Mouse (Mus musculus): ENCODE data around the gene Gal3st4. TPM values are rescaled to one million over a fixed set of nuclear protein-coding genes. Genes with fewer than 3 reads are reported as not detected.

The Gal3st4 gene
- under 1 TPM; 0.36 to 0.47 TPM for total RNA-seq (2021)

- intact Hi-C loops (cut with DNase I): no loop called here
- peak; percentile 50 to 66 for DNase-seq
Measured at GRCm38 (mm10) chr5:138272409-138272923, at the start of gene Gal3st4. TSS of gene Gal3st4 (minus strand) at chr5:138272840.

DNA sequence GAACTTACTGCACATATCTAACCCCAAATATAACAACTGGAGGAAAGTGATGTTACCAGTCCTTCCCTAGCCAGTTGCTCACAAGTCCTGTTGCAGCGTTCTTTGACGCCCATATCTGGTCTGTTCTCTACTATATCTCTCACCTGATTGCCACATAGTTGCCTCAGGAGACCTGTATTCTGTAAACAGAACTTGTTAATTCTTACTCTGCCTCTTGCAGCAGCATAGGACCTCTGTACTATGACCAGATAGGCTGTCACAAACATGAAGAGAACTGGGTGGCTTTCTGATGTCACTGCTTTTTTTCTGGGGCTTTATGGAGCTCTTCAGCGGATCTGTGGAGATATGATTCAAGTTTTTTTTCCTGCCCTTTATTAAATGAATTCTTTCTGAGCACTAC lies 40.2 kb upstream of the Gal3st4 start:
- no peak for DNase-seq
- intact Hi-C loops (cut with DNase I): no loop called here

- DNase-seq: no peak
- intact Hi-C loops (cut with DNase I): no loop called here
Measured at GRCm38 (mm10) chr5:138299613-138300012, 27.0 kb upstream of the Gal3st4 start.

- no peak for DNase-seq
- intact Hi-C loops (cut with DNase I): no loop called here
Measured at GRCm38 (mm10) chr5:138294158-138294557, 21.5 kb upstream of the Gal3st4 start.

GRCm38 (mm10) chr5:138291638-138292037 lies 19.0 kb upstream of the Gal3st4 start:
- intact Hi-C loops (cut with DNase I): no loop called here
- no peak for DNase-seq

GRCm38 (mm10) chr5:138287861-138288260 lies 15.2 kb upstream of the Gal3st4 start:
- no peak for DNase-seq
- intact Hi-C loops (cut with DNase I): no loop called here

- DNase-seq: no peak
- intact Hi-C loops (cut with DNase I): no loop called here
Measured at GRCm38 (mm10) chr5:138283540-138283939, 10.9 kb upstream of the Gal3st4 start.

GRCm38 (mm10) chr5:138281798-138282197 lies 9.2 kb upstream of the Gal3st4 start:
- intact Hi-C loops (cut with DNase I): no loop called here

DNA sequence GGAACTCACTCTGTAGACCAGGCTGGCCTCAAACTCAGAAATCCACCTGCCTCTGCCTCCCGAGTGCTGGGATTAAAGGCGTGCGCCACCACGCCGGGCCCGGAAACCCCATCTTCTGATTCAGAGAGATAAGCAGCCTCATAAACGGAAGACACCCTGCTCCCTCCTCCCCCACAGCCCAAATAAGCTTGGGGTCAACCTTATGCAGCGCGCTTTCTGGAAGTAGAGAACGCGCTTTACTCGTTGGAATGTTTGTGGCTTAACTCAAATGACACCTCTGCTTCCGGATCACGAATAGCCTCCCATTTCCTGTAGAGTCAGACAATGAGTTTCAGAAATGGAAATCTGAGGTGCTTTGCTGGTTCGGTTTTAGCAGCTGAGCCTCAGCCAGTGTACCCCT lies 8.2 kb upstream of the Gal3st4 start:
- DNase-seq: no peak
- intact Hi-C loops (cut with DNase I): no loop called here

More at GRCm38 (mm10) chr5:138281798-138282197, 9.2 kb upstream of the Gal3st4 start:
- no peak for DNase-seq

- no peak for DNase-seq
- intact Hi-C loops (cut with DNase I): no loop called here
Measured at GRCm38 (mm10) chr5:138280425-138280768, 7.8 kb upstream of the Gal3st4 start.

DNA sequence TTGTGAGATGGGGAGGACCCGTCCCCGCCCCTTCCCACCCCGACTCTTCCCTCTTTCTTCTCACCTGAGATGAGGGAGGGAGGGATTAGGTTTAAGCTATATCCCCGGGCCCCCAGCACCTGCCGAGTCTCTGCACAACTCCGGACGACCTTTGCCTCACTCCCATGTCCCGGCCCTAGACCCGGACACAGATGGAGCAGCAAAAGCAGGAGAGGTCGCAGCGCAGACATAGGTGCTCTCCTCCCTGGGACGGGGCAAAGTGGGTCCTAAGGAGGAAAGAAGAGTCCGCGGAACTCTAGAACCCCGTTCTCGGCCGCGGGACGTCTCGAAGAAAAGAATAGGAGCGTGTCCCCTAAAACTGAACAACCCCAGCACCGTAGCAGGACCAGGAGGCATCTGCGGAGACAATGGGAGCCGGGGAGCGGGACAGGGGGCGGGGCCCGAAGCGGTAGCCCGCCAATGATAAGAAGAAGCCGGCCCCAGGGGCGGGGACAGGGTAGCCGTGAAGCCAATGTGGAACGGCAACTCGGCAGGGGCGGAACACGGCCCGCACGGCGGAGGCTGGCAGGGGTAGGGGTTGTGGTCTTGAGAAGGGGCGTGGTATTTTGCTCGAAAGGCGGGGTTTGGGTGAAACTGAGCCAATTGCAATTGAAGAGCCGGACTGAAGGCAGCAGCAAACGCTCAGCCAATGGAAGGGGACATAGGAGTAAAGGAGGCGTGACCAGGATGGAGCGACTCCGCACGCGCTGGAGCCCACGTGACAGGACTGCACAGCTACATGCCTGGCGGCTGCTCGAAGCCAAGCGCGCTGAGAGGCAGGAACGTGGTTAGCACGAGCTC lies 7.2 kb upstream of the Gal3st4 start, which contains the start of the genes Gm43720, Gpc2 and Stag3:
Gene Gm43720 (minus strand): TSS at position 374 of the 840 bp plus-strand sequence.
Gene Gpc2 (minus strand): TSS at position 421 of the 840 bp plus-strand sequence.
Gene Stag3 (plus strand): TSS at position 656 of the 840 bp plus-strand sequence.
- DNase-seq: peak; percentile 85 to 88
- intact Hi-C loops (cut with DNase I): loop anchor here (5.0 kb wide), 1 partner anchor 162 kb away; the partner anchor contains the start of gene Zfp157

GRCm38 (mm10) chr5:138277994-138278393 lies 5.4 kb upstream of the Gal3st4 start:
- DNase-seq: no peak
- intact Hi-C loops (cut with DNase I): loop anchor here (5.0 kb wide), 1 partner anchor 164 kb away; the partner anchor contains the start of gene Zfp157

DNA sequence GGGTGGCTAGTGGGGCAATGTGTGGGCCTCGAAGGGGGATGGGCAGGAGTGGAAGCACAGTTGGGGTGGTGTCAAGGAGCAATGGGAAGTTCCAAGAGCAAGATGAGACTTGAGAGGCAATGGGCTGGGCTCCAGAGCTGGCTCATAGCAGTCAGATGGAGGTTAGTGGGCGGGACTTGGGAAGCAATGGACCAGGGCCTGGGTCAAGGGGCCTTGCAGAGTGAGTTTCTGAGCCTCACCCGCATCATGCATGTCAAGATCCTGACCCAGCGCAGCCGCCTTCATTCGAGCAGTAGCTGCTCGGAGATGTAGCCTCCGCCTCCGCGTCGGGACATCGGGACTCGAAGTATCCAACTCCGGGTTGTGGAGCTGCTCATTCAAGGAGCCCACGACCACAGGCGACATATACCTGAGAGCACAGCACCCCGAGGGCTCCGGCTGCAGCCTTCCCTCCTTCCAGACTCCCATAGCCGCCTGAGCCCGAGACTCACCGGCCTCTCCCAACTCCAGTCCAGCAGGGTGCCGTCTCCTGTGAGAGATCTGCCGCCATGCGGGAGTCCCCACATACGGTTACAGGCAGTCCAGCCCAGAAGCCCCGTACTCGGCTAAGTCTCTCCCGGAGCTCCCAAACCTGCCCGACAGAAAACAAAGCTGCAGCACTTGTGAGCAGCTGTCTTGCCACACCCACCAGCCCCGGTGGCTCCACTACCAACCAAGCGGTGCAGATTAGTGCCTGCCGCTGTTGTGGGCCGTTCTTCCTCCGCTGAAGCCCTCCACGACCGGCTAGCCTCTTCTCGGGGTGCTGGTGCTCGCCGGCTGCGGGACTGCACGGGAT lies 2.8 kb upstream of the Gal3st4 start:
- DNase-seq: no peak
- intact Hi-C loops (cut with DNase I): loop anchor here (5.0 kb wide), 1 partner anchor 167 kb away; the partner anchor contains the start of gene Zfp157

DNA sequence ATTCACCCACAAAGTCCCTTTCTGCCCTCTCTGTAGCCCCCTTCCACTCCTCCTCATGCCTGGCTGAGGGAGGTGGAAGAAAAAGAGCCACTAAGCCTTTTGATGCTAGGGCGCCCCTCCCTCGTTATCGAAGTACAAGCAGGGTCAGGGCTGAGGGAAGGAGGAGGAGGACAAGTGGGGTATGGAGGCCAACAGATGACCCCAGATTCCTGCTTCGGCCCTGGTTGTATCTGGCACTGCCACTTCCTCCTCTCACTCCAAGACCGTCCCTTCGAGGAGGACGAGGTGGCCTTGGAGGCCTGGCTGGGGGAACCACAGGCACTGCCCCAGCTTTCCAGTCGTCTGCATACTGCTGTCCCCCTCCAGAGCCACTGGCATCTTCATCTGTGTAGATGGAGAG lies 1.5 kb upstream of the Gal3st4 start:
- DNase-seq: no peak
- intact Hi-C loops (cut with DNase I): no loop called here

DNA sequence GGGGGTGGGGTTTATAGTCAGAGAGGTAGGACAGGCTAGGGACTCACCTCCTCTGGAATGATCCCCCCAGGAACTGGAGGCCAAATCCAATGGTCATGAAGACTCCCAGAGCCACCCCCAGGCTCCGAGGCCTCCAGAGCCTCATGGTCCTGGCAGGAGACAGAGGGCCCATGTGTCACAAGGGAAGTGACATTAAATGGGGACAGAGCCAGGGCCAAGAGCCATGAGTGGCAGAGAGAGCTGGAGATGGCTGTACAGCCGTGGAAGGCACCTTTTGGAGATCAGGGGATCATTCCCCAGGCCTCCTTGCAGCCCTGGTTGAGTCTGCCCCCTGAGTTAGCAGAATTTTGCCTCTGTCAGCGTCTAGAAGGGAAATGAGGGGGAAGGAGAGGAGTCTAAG lies 1.4 kb downstream of the Gal3st4 start:
- intact Hi-C loops (cut with DNase I): no loop called here
- DNase-seq: no peak

- no peak for DNase-seq
- intact Hi-C loops (cut with DNase I): no loop called here
Measured at GRCm38 (mm10) chr5:138268980-138269379, 3.7 kb downstream of the Gal3st4 start.

DNA sequence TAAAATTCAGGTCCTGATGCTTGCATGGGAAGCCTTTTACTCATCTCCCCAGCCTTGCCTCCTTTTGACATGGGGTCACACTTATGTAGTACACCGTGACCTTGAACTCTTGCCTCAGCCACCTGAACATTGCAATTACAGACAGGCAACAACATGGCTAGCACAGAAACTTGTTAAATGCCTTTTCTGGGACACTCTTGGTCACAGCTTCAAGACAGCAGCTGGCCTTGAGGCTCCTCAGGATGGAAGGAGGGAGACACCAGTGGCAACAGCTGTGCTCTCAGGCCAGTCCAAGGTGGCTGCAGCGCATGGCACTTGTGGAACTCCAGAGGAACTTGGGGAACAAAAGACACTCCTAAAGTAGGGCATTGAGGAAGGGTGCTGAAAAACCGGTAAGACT lies 5.5 kb downstream of the Gal3st4 start:
- intact Hi-C loops (cut with DNase I): no loop called here
- DNase-seq: no peak

GRCm38 (mm10) chr5:138265712-138266111 lies 6.9 kb downstream of the Gal3st4 start:
- no peak for DNase-seq
- intact Hi-C loops (cut with DNase I): no loop called here

DNA sequence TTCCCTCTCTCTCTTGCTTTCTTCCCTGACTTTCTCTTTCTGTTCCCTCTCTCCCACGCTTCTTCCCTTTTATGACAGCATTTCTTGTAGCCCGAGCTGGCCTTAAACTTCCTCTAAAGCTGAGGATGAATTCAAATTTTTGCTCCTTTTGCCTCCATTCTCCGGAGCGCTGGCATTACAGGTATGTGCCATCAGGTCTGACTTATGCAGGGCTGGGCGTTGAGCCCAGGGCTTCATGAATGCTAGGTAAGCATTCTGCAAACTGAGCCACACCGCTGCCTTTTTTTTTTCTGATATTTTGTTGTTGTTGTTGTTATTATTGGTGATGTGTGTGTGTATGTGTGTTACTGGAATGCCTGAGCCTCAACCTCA lies 8.4 kb downstream of the Gal3st4 start:
- DNase-seq: no peak

GRCm38 (mm10) chr5:138263260-138264206 lies 9.1 kb downstream of the Gal3st4 start, which contains the start of gene BC037034:
TSS of gene BC037034 (minus strand) at chr5:138264033.
- intact Hi-C loops (cut with DNase I): loop anchor here (5.0 kb wide), 1 partner anchor 179 kb away; the partner anchor contains the start of gene Zfp157
- DNase-seq: peak; percentile 93 to 95

More for the DNA sequence above, 8.4 kb downstream of the Gal3st4 start:
- intact Hi-C loops (cut with DNase I): loop anchor here (5.0 kb wide), 1 partner anchor 178 kb away; the partner anchor contains the start of gene Zfp157

Measured in heart, postnatal 10 days (tissue).